Mouse (Mus musculus): Measurements from ENCODE around the gene Nkpd1. TPM values are rescaled to one million over a fixed set of nuclear protein-coding genes. Genes with fewer than 3 reads are reported as not detected.

Nkpd1 gene
- polyA plus RNA-seq, 1 experiment from 2014 or later: 0.23 TPM

DNA sequence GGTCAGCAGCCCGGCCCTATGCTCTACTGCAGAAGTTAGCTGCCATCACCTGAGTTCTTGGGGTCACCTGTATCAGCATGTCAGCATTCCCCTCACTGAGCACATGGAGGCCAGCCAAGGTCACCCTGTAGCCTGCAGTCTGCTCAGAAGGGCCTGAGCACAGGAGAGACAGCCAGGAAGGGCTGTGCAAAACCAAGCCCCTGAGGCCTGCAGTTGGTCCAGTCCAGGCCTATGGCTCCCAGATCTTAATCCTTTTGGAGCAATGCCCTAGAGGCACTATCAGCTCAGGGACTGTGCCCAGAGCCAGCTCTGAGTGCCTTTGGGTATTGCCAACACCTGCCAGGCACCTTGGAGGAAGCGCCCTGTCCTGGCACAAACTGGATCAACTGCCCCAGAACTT is 39.4 kb downstream of the Nkpd1 start:
- 89% methylated on average over 2 of the region's 2 CpGs for WGBS
- Histone ChIP-seq H3K4me3 (no peak overlapping the region), H3K9me3 (replicated peaks) (no peaks in the 10 kb centered on the region), H3K9ac (no peak overlapping the region), H3K4me1 (peaks cover 44% of the 10 kb centered on the region), H3K27me3 (no peaks in the 10 kb centered on the region), H3K4me2 (replicated peaks) (no peak overlapping the region), H3K27ac (no peak overlapping the region), H3K36me3 (peaks cover 24% of the 10 kb centered on the region)
- ATAC-seq (ENCODE audit: low FRiP score): no peak

DNA sequence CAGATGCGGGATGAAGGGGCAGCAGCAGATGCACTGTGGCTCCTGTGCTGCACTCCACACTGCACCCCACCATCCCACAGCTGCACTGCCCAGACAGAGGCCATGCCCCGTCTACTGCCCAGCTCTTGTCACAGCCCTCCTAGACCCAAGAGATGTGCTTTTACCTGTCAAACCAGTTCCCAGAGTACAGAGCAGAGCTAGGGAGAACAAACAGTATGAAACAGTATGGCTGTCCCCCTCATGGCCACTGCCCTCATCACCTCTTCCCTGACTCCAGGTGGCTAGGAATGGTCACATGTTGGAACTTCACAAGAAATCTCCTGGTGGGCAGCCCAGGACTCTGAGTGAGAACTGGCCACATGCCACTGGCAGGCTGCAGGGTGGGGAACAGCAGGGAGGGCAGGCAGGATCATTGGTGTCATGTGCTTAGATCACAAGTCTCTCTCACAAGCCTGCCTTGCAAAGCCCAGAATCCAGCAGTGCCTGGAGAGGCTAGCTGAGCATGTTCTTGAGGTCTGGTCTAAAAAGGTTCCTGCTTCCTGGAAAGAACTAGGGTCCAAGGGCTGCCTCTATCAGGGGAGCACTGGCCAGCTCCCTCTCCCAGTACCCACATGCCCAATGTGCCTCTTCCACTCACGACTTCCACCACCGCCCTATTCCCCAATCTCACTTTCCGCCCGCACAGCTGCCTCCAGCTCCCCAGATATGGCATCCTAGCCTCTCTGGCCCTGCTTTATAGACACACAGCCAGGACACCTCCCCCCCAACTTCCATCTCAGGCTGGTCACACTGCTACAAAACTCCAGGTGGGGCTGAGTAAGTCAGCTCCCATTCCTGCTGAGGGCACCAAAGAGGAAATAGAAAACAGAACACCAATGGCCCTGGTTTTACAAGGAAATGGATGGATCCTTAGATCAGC is 40.6 kb downstream of the Nkpd1 start:
- Histone ChIP-seq H3K36me3 (peaks cover 20% of the 10 kb centered on the region), H3K9me3 (replicated peaks) (no peaks in the 10 kb centered on the region), H3K4me2 (replicated peaks) (no peak overlapping the region), H3K9ac (peak overlapping the region; percentile 29; the same call in 1 of the 2 replicates), H3K4me3 (0 out of 2 replicates have a peak overlapping the region, but pooled peaks have one; percentile 0), H3K4me1 (peaks cover 39% of the 10 kb centered on the region), H3K27me3 (no peaks in the 10 kb centered on the region), H3K27ac (no peak overlapping the region)
- ATAC-seq (ENCODE audit: low FRiP score): no peak
- 94% methylated on average over 6 of the region's 6 CpGs for WGBS

DNA sequence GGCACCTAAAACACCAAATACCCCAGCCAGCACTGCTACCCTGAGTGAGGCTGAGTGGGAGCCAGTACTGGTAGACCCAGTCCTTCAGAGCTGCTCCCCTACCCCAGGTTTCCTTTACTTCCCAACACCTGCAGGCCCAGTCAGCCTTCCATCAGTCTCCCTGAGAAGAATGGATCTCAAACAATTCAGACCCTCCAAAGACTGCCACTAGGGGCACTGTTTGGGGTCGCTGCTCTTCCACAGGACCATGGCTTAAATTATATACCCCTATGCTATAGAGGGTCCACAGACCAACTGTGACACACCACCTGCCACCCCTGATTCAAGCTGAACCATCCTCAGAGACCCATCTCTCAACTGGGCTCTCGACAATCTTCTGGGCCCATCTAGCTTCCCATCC is 41.3 kb downstream of the Nkpd1 start:
- peak overlapping the region; percentile 1; the same call in 1 of the 2 replicates for H3K4me2 ChIP-seq (replicated peaks)

GRCm38 (mm10) chr7:19560491-19561260 is 43.0 kb downstream of the Nkpd1 start:
- Histone ChIP-seq H3K27ac (no peak overlapping the region), H3K9me3 (replicated peaks) (no peaks in the 10 kb centered on the region; the same call in 1 of the 2 replicates), H3K9ac (peak overlapping the region; percentile 96), H3K27me3 (no peaks in the 10 kb centered on the region), H3K4me1 (peaks cover 43% of the 10 kb centered on the region), H3K4me2 (replicated peaks) (peak overlapping the region; percentile 99), H3K36me3 (peaks cover 25% of the 10 kb centered on the region), H3K4me3 (peak overlapping the region; percentile 98)
- no peak for ATAC-seq (ENCODE audit: low FRiP score)
- 29% methylated on average over 11 of the region's 11 CpGs for WGBS

More for the DNA sequence above, 41.3 kb downstream of the Nkpd1 start:
- H3K9ac ChIP-seq: peak overlapping the region; percentile 29; the same call in 1 of the 2 replicates
- H3K9me3 ChIP-seq (replicated peaks): no peaks in the 10 kb centered on the region
- no peak for ATAC-seq (ENCODE audit: low FRiP score)
- H3K4me3 ChIP-seq: 0 out of 2 replicates have a peak overlapping the region, but pooled peaks have one; percentile 0
- H3K4me1 ChIP-seq: peaks cover 43% of the 10 kb centered on the region
- peaks cover 13% of the 10 kb centered on the region for H3K36me3 ChIP-seq
- H3K27ac ChIP-seq: no peak overlapping the region
- no peaks in the 10 kb centered on the region for H3K27me3 ChIP-seq
- 62% methylated on average over 2 of the region's 2 CpGs for WGBS

DNA sequence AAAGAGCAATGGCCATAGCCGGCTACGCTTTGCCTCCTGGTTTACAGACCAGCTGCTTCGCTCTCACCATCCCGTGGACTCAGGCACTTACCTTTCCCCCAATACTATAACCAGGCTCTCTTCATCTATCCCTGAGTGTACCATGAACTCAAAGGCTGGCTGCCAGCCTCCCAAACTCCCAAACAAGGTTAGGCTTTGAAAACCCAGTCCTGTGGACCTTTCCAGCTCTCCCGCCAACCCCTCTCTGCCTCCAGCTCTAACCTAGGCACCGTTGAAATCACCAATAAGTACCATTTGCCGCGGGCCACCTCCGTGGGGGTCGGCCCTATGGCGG is 43.8 kb downstream of the Nkpd1 start:
- H3K4me3 ChIP-seq: peak overlapping the region; percentile 98
- peak overlapping the region; percentile 96 for H3K9ac ChIP-seq
- no peaks in the 10 kb centered on the region for H3K27me3 ChIP-seq
- ATAC-seq (ENCODE audit: low FRiP score): no peak; the same call in 1 of the 2 replicates
- under 1% methylated on average over 11 of the region's 11 CpGs for WGBS
- H3K4me2 ChIP-seq (replicated peaks): peak overlapping the region; percentile 99
- peaks cover 27% of the 10 kb centered on the region for H3K36me3 ChIP-seq
- peaks cover 43% of the 10 kb centered on the region for H3K4me1 ChIP-seq
- H3K27ac ChIP-seq: peak overlapping the region; percentile 95
- no peaks in the 10 kb centered on the region; the same call in 1 of the 2 replicates for H3K9me3 ChIP-seq (replicated peaks)

GRCm38 (mm10) chr7:19561765-19562642 is 44.4 kb downstream of the Nkpd1 start:
- no peaks in the 10 kb centered on the region for H3K27me3 ChIP-seq
- H3K36me3 ChIP-seq: peaks cover 25% of the 10 kb centered on the region
- ATAC-seq (ENCODE audit: low FRiP score): peak; percentile 87
- H3K27ac ChIP-seq: peak overlapping the region; percentile 95
- peaks cover 43% of the 10 kb centered on the region for H3K4me1 ChIP-seq
- peak overlapping the region; percentile 99 for H3K4me2 ChIP-seq (replicated peaks)
- no peaks in the 10 kb centered on the region; the same call in 1 of the 2 replicates for H3K9me3 ChIP-seq (replicated peaks)
- H3K9ac ChIP-seq: peak overlapping the region; percentile 96
- H3K4me3 ChIP-seq: peak overlapping the region; percentile 98
- under 1% methylated on average over 102 of the region's 102 CpGs for WGBS

DNA sequence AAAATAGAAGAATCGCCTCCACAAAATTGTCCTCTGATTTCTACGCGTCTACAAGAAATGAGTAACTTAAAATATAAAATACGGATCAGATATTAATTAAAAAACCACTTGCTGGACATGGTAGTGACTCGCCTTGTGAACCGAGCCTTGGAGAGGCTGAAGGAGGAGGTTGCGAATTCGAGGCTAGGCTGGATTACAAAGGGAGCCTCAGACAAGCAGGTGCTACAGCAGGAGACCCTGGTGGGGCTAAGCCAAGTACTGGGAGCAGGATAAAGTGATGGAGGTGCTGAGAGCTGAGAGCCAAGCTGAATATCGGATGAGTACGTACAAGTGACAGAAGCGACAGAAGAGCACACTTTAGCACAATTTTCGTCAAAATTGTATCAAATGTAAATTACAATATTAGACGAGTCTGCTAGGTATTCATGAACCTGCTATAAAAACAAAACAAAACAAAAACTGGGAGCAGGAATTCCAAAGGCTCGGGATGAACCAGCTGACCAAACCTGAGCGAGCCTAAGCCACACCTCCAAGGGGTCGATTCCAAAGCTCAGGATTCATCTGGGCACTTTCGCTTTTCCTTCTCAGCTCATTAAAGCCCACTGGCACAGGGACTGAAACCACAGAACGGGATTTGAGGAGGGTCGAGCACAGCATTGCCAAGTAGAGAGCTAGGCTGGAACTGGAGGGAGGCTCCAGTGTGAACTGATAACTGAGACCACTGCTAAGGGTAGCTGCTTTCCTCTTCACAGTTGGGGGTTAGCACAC is 45.2 kb downstream of the Nkpd1 start, which contains the start of gene Ppp1r37:
Ppp1r37 (minus strand) TSS at position 434 of the 768 bp plus-strand sequence.
- peak; percentile 35; the same call in 1 of the 2 replicates for ATAC-seq (ENCODE audit: low FRiP score)
- peaks cover 19% of the 10 kb centered on the region for H3K36me3 ChIP-seq
- H3K4me1 ChIP-seq: peaks cover 43% of the 10 kb centered on the region
- H3K4me3 ChIP-seq: peak within 1 kb of the TSS; percentile 98
- 3% methylated on average over 19 of the region's 19 CpGs for WGBS
- H3K4me2 ChIP-seq (replicated peaks): peak within 1 kb of the TSS; percentile 99
- H3K27me3 ChIP-seq: no peaks in the 10 kb centered on the region
- peak within 1 kb of the TSS; percentile 96 for H3K9ac ChIP-seq
- no peaks in the 10 kb centered on the region; the same call in 1 of the 2 replicates for H3K9me3 ChIP-seq (replicated peaks)
- H3K27ac ChIP-seq: peak within 1 kb of the TSS; percentile 95

GRCm38 (mm10) chr7:19563884-19564283 is 46.2 kb downstream of the Nkpd1 start:
- Histone ChIP-seq H3K4me1 (peaks cover 33% of the 10 kb centered on the region), H3K9ac (no peak overlapping the region), H3K27ac (0 out of 2 replicates have a peak overlapping the region, but pooled peaks have one; percentile 3), H3K4me3 (no peak overlapping the region), H3K4me2 (replicated peaks) (peak overlapping the region; percentile 99; the same call in 1 of the 2 replicates), H3K27me3 (no peaks in the 10 kb centered on the region), H3K36me3 (peaks cover 25% of the 10 kb centered on the region), H3K9me3 (replicated peaks) (no peaks in the 10 kb centered on the region; the same call in 1 of the 2 replicates)
- no peak for ATAC-seq (ENCODE audit: low FRiP score)
- 88% methylated on average over 3 of the region's 3 CpGs for WGBS

GRCm38 (mm10) chr7:19564455-19564854 is 46.8 kb downstream of the Nkpd1 start:
- H3K27me3 ChIP-seq: no peaks in the 10 kb centered on the region
- no peak overlapping the region for H3K27ac ChIP-seq
- H3K4me1 ChIP-seq: peaks cover 27% of the 10 kb centered on the region
- H3K9ac ChIP-seq: no peak overlapping the region
- WGBS: 90% methylated on average over 4 of the region's 4 CpGs
- peaks cover 31% of the 10 kb centered on the region for H3K36me3 ChIP-seq
- no peak overlapping the region for H3K4me2 ChIP-seq (replicated peaks)
- H3K9me3 ChIP-seq (replicated peaks): no peaks in the 10 kb centered on the region; the same call in 1 of the 2 replicates
- no peak overlapping the region for H3K4me3 ChIP-seq
- no peak for ATAC-seq (ENCODE audit: low FRiP score)

GRCm38 (mm10) chr7:19565803-19566202 is 48.2 kb downstream of the Nkpd1 start:
- Histone ChIP-seq H3K4me2 (replicated peaks) (no peak overlapping the region), H3K4me1 (peaks cover 14% of the 10 kb centered on the region), H3K9ac (no peak overlapping the region), H3K4me3 (no peak overlapping the region), H3K36me3 (peaks cover 42% of the 10 kb centered on the region), H3K27ac (no peak overlapping the region), H3K9me3 (replicated peaks) (no peaks in the 10 kb centered on the region; the same call in 1 of the 2 replicates), H3K27me3 (no peaks in the 10 kb centered on the region)
- ATAC-seq (ENCODE audit: low FRiP score): no peak
- WGBS: 97% methylated on average over 2 of the region's 2 CpGs

- Histone ChIP-seq H3K9ac (no peak overlapping the region), H3K36me3 (peaks cover 43% of the 10 kb centered on the region), H3K9me3 (replicated peaks) (no peaks in the 10 kb centered on the region; the same call in 1 of the 2 replicates), H3K4me3 (no peak overlapping the region), H3K27ac (no peak overlapping the region), H3K4me2 (replicated peaks) (no peak overlapping the region), H3K27me3 (no peaks in the 10 kb centered on the region), H3K4me1 (peaks cover 19% of the 10 kb centered on the region)
- WGBS: 94% methylated on average over 8 of the region's 8 CpGs
- no peak for ATAC-seq (ENCODE audit: low FRiP score)
These were observed 49.8 kb downstream of the Nkpd1 start for GRCm38 (mm10) chr7:19567426-19567825.

Measured in hindbrain, embryonic 12.5 days (tissue).